Mouse (Mus musculus): Measurements from ENCODE around the gene Shc3.

GRCm38 (mm10) chr13:51420861-51421260 lies 148.4 kb downstream of the Shc3 start:
- TF ChIP-seq POLR2A (IDR thresholded peaks at IDR 0.05; ENCODE audit: insufficient read depth, low read length) = no peak
- no peak for TF ChIP-seq EP300 (IDR thresholded peaks at IDR 0.05; ENCODE audit: insufficient read depth, low read depth, low read length)

Measured in ES-Bruce4 (cell line).